Mouse (Mus musculus) midbrain, embryonic 12.5 days (tissue): ENCODE results near the gene Fopnl. TPM values are rescaled to one million over a fixed set of nuclear protein-coding genes. Genes with fewer than 3 reads are reported as not detected.

Source experiments
- ATAC-seq: fragments of 200-750 bp; cut with Nextera tagmentation; 2 replicates; pipeline ENCODE4 v1.8.0; 2017; ENCODE audit warnings: low read depth, moderate TSS enrichment, moderate library complexity; ENCODE audit not compliant: low FRiP score
- H3K27ac ChIP-seq: fragments of 300-500 bp; sonication (generic); replicated peaks from 2 replicates; pipeline ENCODE4 v1.5.1; 2016; ENCODE audit warnings: mild to moderate bottlenecking
- H3K27me3 ChIP-seq: fragments of 300-500 bp; sonication (generic); 2 replicates; pipeline ENCODE4 v1.6.1; 2016; ENCODE audit warnings: mild to moderate bottlenecking
- H3K36me3 ChIP-seq: fragments of 300-500 bp; sonication (generic); 2 replicates; pipeline ENCODE4 v1.6.1; 2016
- H3K4me1 ChIP-seq: fragments of 300-500 bp; sonication (generic); 2 replicates; pipeline ENCODE4 v1.6.1; 2016
- H3K4me2 ChIP-seq: fragments of 300-500 bp; sonication (generic); replicated peaks from 2 replicates; pipeline ENCODE4 v1.6.1; 2016; ENCODE audit warnings: mild to moderate bottlenecking, moderate library complexity
- H3K4me3 ChIP-seq: fragments of 300-500 bp; sonication (generic); 2 replicates; pipeline ENCODE4 v1.5.1; 2016; ENCODE audit warnings: mild to moderate bottlenecking
- H3K9ac ChIP-seq: fragments of 300-500 bp; sonication (generic); replicated peaks from 2 replicates; pipeline ENCODE4 v1.6.1; 2016; ENCODE audit warnings: mild to moderate bottlenecking, moderate library complexity
- H3K9me3 ChIP-seq: fragments of 300-500 bp; sonication (generic); 2 replicates; pipeline ENCODE4 v1.6.1; 2016; ENCODE audit warnings: mild to moderate bottlenecking
- WGBS: fragments of 180-500 bp; shearing (Covaris S2); methylation state at CpG from one replicate; pipeline ENCODE4 v1.1.7; 2016; 5-methylcytosine and 5-hydroxymethylcytosine counted together
- polyA plus RNA-seq: library from polyadenylated mRNA; unstranded; fragments of >200 nt; fragmentation: Nextera tagmentation; extraction: Ambion mirVana; gene quantifications from 2 replicates; pipeline ENCODE4 v1.2.1, GENCODE M21; 2016

The Fopnl gene
- polyA plus RNA-seq, 1 experiment from 2014 or later = 178 TPM

GRCm38 (mm10) chr16:14264504-14264903 lies 52.7 kb downstream of the Fopnl start:
- Histone ChIP-seq H3K27ac (no peak overlapping the region), H3K4me3 (no peak overlapping the region), H3K9ac (no peak overlapping the region), H3K36me3 (no peaks in the 10 kb centered on the region), H3K27me3 (no peaks in the 10 kb centered on the region), H3K4me1 (no peaks in the 10 kb centered on the region), H3K9me3 (no peaks in the 10 kb centered on the region), H3K4me2 (no peak overlapping the region)
- no peak for ATAC-seq
- 94% methylated on average over 2 of the region's 2 CpGs for WGBS

GRCm38 (mm10) chr16:14263241-14263640 lies 54.0 kb downstream of the Fopnl start:
- 92% methylated on average over 6 of the region's 6 CpGs for WGBS

GRCm38 (mm10) chr16:14262410-14262809 lies 54.8 kb downstream of the Fopnl start:
- Histone ChIP-seq H3K27ac (no peak overlapping the region), H3K9ac (no peak overlapping the region), H3K36me3 (no peaks in the 10 kb centered on the region), H3K9me3 (no peaks in the 10 kb centered on the region), H3K4me2 (no peak overlapping the region), H3K4me1 (no peaks in the 10 kb centered on the region), H3K4me3 (no peak overlapping the region), H3K27me3 (no peaks in the 10 kb centered on the region)
- 79% methylated on average over 1 of the region's 1 CpGs for WGBS
- no peak for ATAC-seq

More at GRCm38 (mm10) chr16:14263241-14263640, 54.0 kb downstream of the Fopnl start:
- no peak overlapping the region for H3K4me2 ChIP-seq
- no peaks in the 10 kb centered on the region for H3K36me3 ChIP-seq
- no peaks in the 10 kb centered on the region for H3K9me3 ChIP-seq
- no peak overlapping the region for H3K27ac ChIP-seq
- no peak for ATAC-seq
- no peak overlapping the region for H3K9ac ChIP-seq
- H3K4me1 ChIP-seq = no peaks in the 10 kb centered on the region
- no peak overlapping the region for H3K4me3 ChIP-seq
- H3K27me3 ChIP-seq = no peaks in the 10 kb centered on the region

GRCm38 (mm10) chr16:14258856-14259255 lies 58.3 kb downstream of the Fopnl start:
- no peak overlapping the region for H3K27ac ChIP-seq
- ATAC-seq = no peak
- WGBS = 69% methylated on average over 2 of the region's 2 CpGs
- H3K27me3 ChIP-seq = no peaks in the 10 kb centered on the region
- no peaks in the 10 kb centered on the region for H3K9me3 ChIP-seq
- H3K4me3 ChIP-seq = no peak overlapping the region
- H3K9ac ChIP-seq = no peak overlapping the region
- no peaks in the 10 kb centered on the region for H3K4me1 ChIP-seq
- no peak overlapping the region for H3K4me2 ChIP-seq
- no peaks in the 10 kb centered on the region for H3K36me3 ChIP-seq

- 87% methylated on average over 3 of the region's 3 CpGs for WGBS
- Histone ChIP-seq H3K4me2 (no peak overlapping the region), H3K27me3 (no peaks in the 10 kb centered on the region), H3K36me3 (no peaks in the 10 kb centered on the region), H3K9me3 (no peaks in the 10 kb centered on the region), H3K4me1 (no peaks in the 10 kb centered on the region), H3K9ac (no peak overlapping the region), H3K4me3 (no peak overlapping the region), H3K27ac (no peak overlapping the region)
- ATAC-seq = no peak
Measured at GRCm38 (mm10) chr16:14253586-14253985, 63.6 kb downstream of the Fopnl start.

GRCm38 (mm10) chr16:14252877-14253276 lies 64.3 kb downstream of the Fopnl start:
- Histone ChIP-seq H3K9me3 (no peaks in the 10 kb centered on the region), H3K4me3 (no peak overlapping the region), H3K9ac (no peak overlapping the region), H3K27ac (no peak overlapping the region), H3K4me2 (no peak overlapping the region), H3K4me1 (no peaks in the 10 kb centered on the region), H3K27me3 (no peaks in the 10 kb centered on the region), H3K36me3 (no peaks in the 10 kb centered on the region)
- ATAC-seq = no peak
- 79% methylated on average over 4 of the region's 4 CpGs for WGBS

GRCm38 (mm10) chr16:14249913-14250312 lies 67.3 kb downstream of the Fopnl start:
- Histone ChIP-seq H3K4me2 (no peak overlapping the region), H3K27me3 (no peaks in the 10 kb centered on the region), H3K9ac (no peak overlapping the region), H3K27ac (no peak overlapping the region), H3K4me3 (no peak overlapping the region), H3K4me1 (no peaks in the 10 kb centered on the region), H3K9me3 (no peaks in the 10 kb centered on the region), H3K36me3 (no peaks in the 10 kb centered on the region)
- WGBS = 76% methylated on average over 1 of the region's 1 CpGs
- ATAC-seq = no peak

Other genes starting within 250 kb of the Fopnl start
- 137 and 142 TPM in 2 replicates for gene Nde1, start 154.1 kb downstream of the Fopnl start, polyA plus RNA-seq
- gene Marf1, start 154.1 kb downstream of the Fopnl start, polyA plus RNA-seq = 16.0 and 16.1 TPM in 2 replicates
- 0.21 and 0.45 TPM in 2 replicates for gene Myh11, start 26.0 kb downstream of the Fopnl start, polyA plus RNA-seq
- gene Abcc1, start 44.2 kb upstream of the Fopnl start, polyA plus RNA-seq = 7.6 and 8.9 TPM in 2 replicates
- not detected in 2 replicates for gene A630010A05Rik, start 244.9 kb upstream of the Fopnl start, polyA plus RNA-seq